Mouse (Mus musculus) CH12.LX (cell line): ENCODE results near the gene Tbx6. TPM values are rescaled to one million over a fixed set of nuclear protein-coding genes. Genes with fewer than 3 reads are reported as not detected.

ENCODE experiments used
- DNase-seq: peaks from one replicate; pipeline ENCODE4 v3.0.0-alpha.2; 2013; ENCODE audit errors: extremely low read depth
- H3K27ac ChIP-seq: 2 replicates; pipeline ENCODE4 v1.5.1; 2012; ENCODE audit warnings: low read depth, mild to moderate bottlenecking, control low read depth, moderate library complexity; ENCODE audit not compliant: insufficient read depth
- H3K27me3 ChIP-seq: replicated peaks from 2 replicates; pipeline ENCODE3; 2012; ENCODE audit warnings: inconsistent platforms
- H3K36me3 ChIP-seq, 2 experiments: replicated peaks in 1 of 2; 2 replicates each; pipeline versions ENCODE3 to v1.6.1; 2012; ENCODE audit warnings: inconsistent platforms in 1 of 2, low read length in 1 of 2, mild to moderate bottlenecking in 1 of 2, mixed read lengths in 1 of 2, moderate library complexity in 1 of 2; ENCODE audit not compliant: control insufficient read depth in 1 of 2, insufficient read depth in 1 of 2
- H3K4me1 ChIP-seq, 2 experiments: 2 replicates each; pipeline ENCODE4 v1.6.1; 2012; ENCODE audit warnings: inconsistent platforms in 1 of 2, moderate library complexity in 1 of 2; ENCODE audit not compliant: insufficient read depth in 2 of 2, control insufficient read depth in 1 of 2
- H3K4me2 ChIP-seq: 2 replicates; pipeline ENCODE4 v1.6.1; 2012; ENCODE audit warnings: low read depth, mild to moderate bottlenecking, control low read depth; ENCODE audit not compliant: poor library complexity, insufficient read depth, severe bottlenecking
- H3K4me3 ChIP-seq, 3 experiments: fragments of 150-350 bp in 1 of 3; sonication (generic) in 1 of 3; replicated peaks in 1 of 3; 2 replicates each; pipeline versions ENCODE3 to v1.5.1; 2011 to 2012; ENCODE audit warnings: low read depth in 2 of 3, low read length in 2 of 3, mild to moderate bottlenecking in 2 of 3, moderate library complexity in 2 of 3, control low read depth in 1 of 3, improper control_type of control experiment in 1 of 3, inconsistent platforms in 1 of 3, mixed read lengths in 1 of 3; ENCODE audit not compliant: poor library complexity in 1 of 3
- H3K79me2 ChIP-seq: replicated peaks from 2 replicates; pipeline ENCODE4 v1.6.1; 2012; ENCODE audit warnings: mild to moderate bottlenecking, moderate library complexity; ENCODE audit not compliant: control insufficient read depth, poor library complexity, insufficient read depth, severe bottlenecking; ENCODE audit errors: extremely low read depth
- H3K9ac ChIP-seq: 2 replicates; pipeline ENCODE4 v1.6.1; 2012; ENCODE audit warnings: low read depth, mild to moderate bottlenecking, control low read depth, moderate library complexity; ENCODE audit not compliant: insufficient read depth
- H3K9me3 ChIP-seq: replicated peaks from 2 replicates; pipeline ENCODE3; 2012; ENCODE audit warnings: low read length, inconsistent platforms, mixed read lengths
- CHD1 ChIP-seq: IDR thresholded peaks from 2 replicates; pipeline ENCODE4 v1.6.1; 2012; ENCODE audit warnings: low read depth, low read length, improper control_type of control experiment, inconsistent platforms
- CHD2 ChIP-seq: IDR thresholded peaks from 2 replicates; pipeline ENCODE4 v1.6.1; 2011; ENCODE audit warnings: low read length, improper control_type of control experiment
- CTCF ChIP-seq, 2 experiments: IDR thresholded peaks in 1 of 2; conservative IDR thresholded peaks in 1 of 2; 2 replicates each; pipeline ENCODE4 v1.5.1; 2011 to 2012; ENCODE audit warnings: low read depth in 2 of 2, low read length in 2 of 2, improper control_type of control experiment in 1 of 2, inconsistent platforms in 1 of 2, mild to moderate bottlenecking in 1 of 2, moderate library complexity in 1 of 2
- E2F4 ChIP-seq: IDR thresholded peaks from 2 replicates; pipeline ENCODE4 v1.6.1; 2011; ENCODE audit warnings: low read depth, low read length, improper control_type of control experiment; ENCODE audit not compliant: insufficient replicate concordance
- ELF1 ChIP-seq: IDR thresholded peaks from 2 replicates; pipeline ENCODE4 v1.6.1; 2014; ENCODE audit warnings: low read depth, mild to moderate bottlenecking, inconsistent platforms, low read length, improper control_type of control experiment
- EP300 ChIP-seq: IDR thresholded peaks from 2 replicates; pipeline ENCODE4 v1.6.1; 2011; ENCODE audit warnings: low read length, improper control_type of control experiment
- ETS1 ChIP-seq: conservative IDR thresholded peaks from 2 replicates; pipeline ENCODE4 v1.6.1; 2012; ENCODE audit warnings: low read depth, mild to moderate bottlenecking, inconsistent platforms, low read length, improper control_type of control experiment, moderate library complexity
- GABPA ChIP-seq: IDR thresholded peaks from 2 replicates; pipeline ENCODE4 v1.6.1; 2012; ENCODE audit warnings: low read depth, low read length, improper control_type of control experiment, inconsistent platforms; ENCODE audit not compliant: insufficient replicate concordance
- HCFC1 ChIP-seq: IDR thresholded peaks from 2 replicates; pipeline ENCODE4 v1.6.1; 2012; ENCODE audit warnings: low read depth, mild to moderate bottlenecking, inconsistent platforms, low read length, improper control_type of control experiment
- JUN ChIP-seq: IDR thresholded peaks from 2 replicates; pipeline ENCODE4 v1.6.1; 2011; ENCODE audit warnings: low read depth, mild to moderate bottlenecking, low read length, improper control_type of control experiment, moderate library complexity; ENCODE audit not compliant: insufficient read depth
- JUND ChIP-seq: conservative IDR thresholded peaks from 2 replicates; pipeline ENCODE4 v1.6.1; 2011; ENCODE audit warnings: low read depth, low read length, improper control_type of control experiment
- MAX ChIP-seq: IDR thresholded peaks from 2 replicates; pipeline ENCODE4 v1.6.1; 2011; ENCODE audit warnings: low read length, improper control_type of control experiment
- MEF2A ChIP-seq: IDR thresholded peaks from 2 replicates; pipeline ENCODE4 v1.6.1; 2014; ENCODE audit warnings: low read depth, mild to moderate bottlenecking, inconsistent platforms, low read length, improper control_type of control experiment, borderline replicate concordance
- MXI1 ChIP-seq: IDR thresholded peaks from 2 replicates; pipeline ENCODE4 v1.6.1; 2011; ENCODE audit warnings: mild to moderate bottlenecking, low read depth, low read length, improper control_type of control experiment
- MYC ChIP-seq: IDR thresholded peaks from 2 replicates; pipeline ENCODE4 v1.6.1; 2011; ENCODE audit warnings: low read depth, mild to moderate bottlenecking, improper control_type of control experiment, low read length
- NELFE ChIP-seq: IDR thresholded peaks from 2 replicates; pipeline ENCODE4 v1.6.1; 2011; ENCODE audit warnings: low read depth, low read length, improper control_type of control experiment
- PAX5 ChIP-seq: IDR thresholded peaks from 2 replicates; pipeline ENCODE4 v1.6.1; 2012; ENCODE audit warnings: low read length, inconsistent platforms, mixed read lengths
- POLR2AphosphoS2 ChIP-seq: IDR thresholded peaks from 2 replicates; pipeline ENCODE4 v1.6.1; 2011; ENCODE audit warnings: low read depth, low read length, improper control_type of control experiment
- SIN3A ChIP-seq: IDR thresholded peaks from 2 replicates; pipeline ENCODE4 v1.6.1; 2012; ENCODE audit warnings: low read length, improper control_type of control experiment, inconsistent platforms
- TBP ChIP-seq: conservative IDR thresholded peaks from 2 replicates; pipeline ENCODE4 v1.6.1; 2011; ENCODE audit warnings: low read depth, low read length, improper control_type of control experiment
- TCF12 ChIP-seq: IDR thresholded peaks from 2 replicates; pipeline ENCODE4 v1.6.1; 2014; ENCODE audit warnings: low read depth, mild to moderate bottlenecking, inconsistent platforms, low read length, improper control_type of control experiment
- USF1 ChIP-seq: IDR thresholded peaks from 2 replicates; pipeline ENCODE4 v1.6.1; 2014; ENCODE audit warnings: low read depth, mild to moderate bottlenecking, inconsistent platforms, low read length, improper control_type of control experiment
- USF2 ChIP-seq: conservative IDR thresholded peaks from 2 replicates; pipeline ENCODE4 v1.6.1; 2011; ENCODE audit warnings: low read depth, low read length, improper control_type of control experiment
- ZC3H11A ChIP-seq: IDR thresholded peaks from 2 replicates; pipeline ENCODE4 v1.6.1; 2012; ENCODE audit warnings: low read depth, mild to moderate bottlenecking, inconsistent platforms, low read length, improper control_type of control experiment
- ZKSCAN1 ChIP-seq: IDR thresholded peaks from 2 replicates; pipeline ENCODE4 v1.6.1; 2012; ENCODE audit warnings: low read depth, inconsistent platforms, low read length, improper control_type of control experiment, borderline replicate concordance
- ZMIZ1 ChIP-seq: IDR thresholded peaks from 2 replicates; pipeline ENCODE4 v1.6.1; 2012; ENCODE audit warnings: low read depth, mild to moderate bottlenecking, inconsistent platforms, low read length, improper control_type of control experiment
- dilution Hi-C: fragments of 300-500 bp; cut with MboI; formaldehyde crosslinking; loops from 2 replicates; pipeline ENCODE4 v1.14.3; 2020; ENCODE audit warnings: low sequenced_read_pairs; ENCODE audit not compliant: extremely low pct_unique_long_range_greater_than_20kb, extremely low pct_ligation_motif_present
- in situ Hi-C: fragments of 300-500 bp; cut with MboI; formaldehyde crosslinking; loops from 3 replicates; pipeline ENCODE4 v1.14.3; 2019; ENCODE audit warnings: low sequenced_read_pairs, low pct_ligation_motif_present, low pct_unique_long_range_greater_than_20kb, mixed read lengths
- polyA plus RNA-seq: library from polyadenylated mRNA; unstranded; fragments of >175 nt; gene quantifications from 2 replicates; pipeline ENCODE4 v1.2.1, GENCODE M21; 2012; ENCODE audit warnings: low read depth; ENCODE audit not compliant: insufficient read length
- total RNA-seq, 2 experiments: library from RNA; depleted of rRNA; stranded (reverse); fragments of 300-350 nt in 1 of 2; fragments of >200 nt in 1 of 2; gene quantifications; 2 replicates each; pipeline ENCODE4 v1.2.3; 2012 to 2014

Gene Tbx6
- total and polyA plus RNA-seq, 3 experiments = 12.8 to 31.5 (median 15.8) TPM

DNA sequence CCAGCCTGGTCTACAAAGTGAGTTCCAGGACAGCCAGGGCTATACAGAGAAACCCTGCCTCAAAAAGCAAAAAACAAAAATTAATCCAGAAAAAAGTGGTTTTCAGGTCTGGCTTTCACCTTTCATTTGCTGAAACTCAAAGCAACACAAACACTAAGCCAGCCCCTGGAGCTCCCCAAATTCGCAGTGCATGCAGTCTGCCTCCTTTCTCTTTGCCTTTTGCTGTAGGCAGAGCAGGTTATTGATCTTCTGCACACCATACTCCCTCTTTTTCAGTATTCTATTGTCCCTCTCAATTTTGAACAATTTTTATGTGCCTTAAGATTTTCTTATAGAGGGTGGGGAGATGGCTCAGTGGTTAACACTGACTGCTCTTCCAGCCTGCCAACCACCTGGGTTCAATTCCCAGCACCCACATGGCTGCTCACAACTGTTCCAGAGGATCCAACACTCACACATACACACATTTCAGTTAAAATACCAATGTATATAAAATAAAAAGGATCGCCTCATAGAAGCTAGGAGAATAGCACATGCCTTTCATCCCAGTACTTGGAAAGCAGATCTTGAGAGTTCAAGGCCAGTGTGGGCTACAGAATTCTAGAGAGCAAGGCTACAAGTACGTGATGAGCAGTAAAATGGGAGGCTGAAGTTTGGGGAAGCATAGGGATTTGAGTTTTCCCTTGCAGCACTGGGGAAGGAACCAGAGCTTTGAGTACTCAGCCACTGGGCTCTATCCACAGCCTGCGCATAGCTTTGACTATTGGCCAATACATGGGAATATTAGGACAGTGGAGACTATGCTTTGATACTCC lies 12.4 kb downstream of the Tbx6 start:
- TF ChIP-seq CHD2 = no peak; the same call in 1 of the 2 replicates
- no peak for TF ChIP-seq TBP
- TF ChIP-seq ZC3H11A = no peak
- no peak for TF ChIP-seq MEF2A
- no peak for TF ChIP-seq MAX
- no peak for TF ChIP-seq E2F4
- no peak for TF ChIP-seq ZKSCAN1
- TF ChIP-seq MXI1 = no peak
- TF ChIP-seq GABPA = no peak
- peak; percentile 93; the same call in 1 of the 2 replicates for TF ChIP-seq POLR2AphosphoS2
- TF ChIP-seq USF1 = no peak
- no peak for TF ChIP-seq CHD1
- TF ChIP-seq ETS1 = no peak
- peak; percentile 25; the same call in 1 of the 2 replicates for TF ChIP-seq ZMIZ1
- TF ChIP-seq ELF1 = 0 out of 2 replicates have a peak, but pooled peaks have one; percentile 6
- no peak for TF ChIP-seq SIN3A
- TF ChIP-seq NELFE = no peak
- no peak for TF ChIP-seq USF2
- no peak for TF ChIP-seq HCFC1
- no peak for TF ChIP-seq PAX5
- no peak for TF ChIP-seq MYC
- TF ChIP-seq JUND = no peak
- TF ChIP-seq EP300 = no peak
- TF ChIP-seq TCF12 = no peak
- no peak for TF ChIP-seq JUN
- TF ChIP-seq CTCF (conservative IDR thresholded peaks at IDR 0.05 in 1 of 2, IDR thresholded peaks at IDR 0.05 in 1 of 2; ENCODE audit: low read depth in 2 of 2, low read length in 2 of 2) = no peak
- Histone ChIP-seq H3K27ac (no peak overlapping the region), H3K9me3 (no peaks in the 10 kb centered on the region), H3K4me1 (peaks cover 8 to 59% of the 10 kb centered on the region in 2 experiments), H3K9ac (no peak overlapping the region), H3K4me3 (no peak overlapping the region), H3K27me3 (no peaks in the 10 kb centered on the region), H3K79me2 (peaks cover 55% of the 10 kb centered on the region), H3K36me3 (peaks cover 46 to 65% of the 10 kb centered on the region in 2 experiments), H3K4me2 (peak overlapping the region; percentile 72; the same call in 1 of the 2 replicates)
- dilution Hi-C loops = no loop called here
- in situ Hi-C loops = no loop called here
- DNase-seq = no peak
